In genomic region chr6:145934001-145934696, GRCm38 (mm10) we compare ENCODE assay signal across 7 mouse cellular contexts. TPM values are rescaled to one million over a fixed set of nuclear protein-coding genes. Genes with fewer than 3 reads are reported as not detected.
DNase-seq lines count a peak whose midpoint lies in the region; ATAC-seq and TF ChIP-seq lines count a peak whose summit lies in the region.

No protein-coding gene starts in this region.

- H3K4me2 ChIP-seq in embryonic facial prominence, embryonic 11.5 days (ENCODE audit: low read depth, low read length) = peak overlapping the region; percentile 77

- no peaks in the 10 kb centered on the region; the same call in 1 of the 2 replicates for H3K4me1 ChIP-seq in embryonic facial prominence, embryonic 11.5 days (ENCODE audit: control insufficient read depth, insufficient read depth, low read length)
- peaks cover 20% of the 10 kb centered on the region for H3K4me1 ChIP-seq in midbrain, embryonic 10.5 days
- H3K4me1 ChIP-seq in small intestine, adult 2 months (ENCODE audit: control insufficient read depth, insufficient read depth, insufficient read length, low read length) = no peaks in the 10 kb centered on the region

- peak overlapping the region; percentile 79 for H3K9ac ChIP-seq in embryonic facial prominence, embryonic 11.5 days (replicated peaks; ENCODE audit: low read length)

- no peaks in the 10 kb centered on the region for H3K27me3 ChIP-seq in embryonic facial prominence, embryonic 11.5 days (ENCODE audit: control insufficient read depth, insufficient read depth, low read length)
- no peaks in the 10 kb centered on the region for H3K27me3 ChIP-seq in midbrain, embryonic 10.5 days (ENCODE audit: low read depth, poor library complexity, severe bottlenecking)
- no peaks in the 10 kb centered on the region for H3K27me3 ChIP-seq in small intestine, adult 2 months (ENCODE audit: control insufficient read depth, insufficient read depth, low read length)

- peak; percentile 92 for ATAC-seq in embryonic facial prominence, embryonic 11.5 days (replicated peaks; ENCODE audit: insufficient number of reproducible peaks, low FRiP score, low TSS enrichment, low read depth)

- no peaks in the 10 kb centered on the region for H3K9me3 ChIP-seq in embryonic facial prominence, embryonic 11.5 days (replicated peaks; ENCODE audit: control insufficient read depth, low read length)
- no peaks in the 10 kb centered on the region for H3K9me3 ChIP-seq in midbrain, embryonic 10.5 days (replicated peaks)

- DNase-seq in adrenal gland, postnatal 4 days (ENCODE audit: low spot score in 2 of 2) = peak; percentile 67 to 69
- DNase-seq in embryonic facial prominence, embryonic 11.5 days (ENCODE audit: low spot score) = peak; percentile 78
- DNase-seq in heart, adult 11 months = peak; percentile 99
- DNase-seq in kidney, adult 11 months = peak; percentile 86
- DNase-seq in left cerebral cortex, postnatal 36 days (ENCODE audit: low spot score in 2 of 2) = peak; percentile 59 to 65
- peak; percentile 80 for DNase-seq in midbrain, embryonic 10.5 days (ENCODE audit: low spot score)

- intact Hi-C loops in left cerebral cortex, postnatal 36 days (cut with DNase I) = loop anchor here (1.0 kb wide), 1 partner anchor 68 kb away; no protein-coding TSS in a partner anchor

- peak overlapping the region; percentile 40 for H3K4me3 ChIP-seq in embryonic facial prominence, embryonic 11.5 days (ENCODE audit: low read depth, low read length)
- peak overlapping the region; percentile 59 for H3K4me3 ChIP-seq in midbrain, embryonic 10.5 days
- peak overlapping the region; percentile 68 for H3K4me3 ChIP-seq in small intestine, adult 2 months (ENCODE audit: low read depth, low read length)

- H3K36me3 ChIP-seq in embryonic facial prominence, embryonic 11.5 days (replicated peaks; ENCODE audit: control insufficient read depth, insufficient read depth, low read depth, low read length) = no peaks in the 10 kb centered on the region
- no peaks in the 10 kb centered on the region for H3K36me3 ChIP-seq in midbrain, embryonic 10.5 days
- H3K36me3 ChIP-seq in small intestine, adult 2 months (ENCODE audit: control insufficient read depth, insufficient read depth, low read length) = no peaks in the 10 kb centered on the region

- no peak for TF ChIP-seq POLR2A in small intestine, adult 2 months (IDR thresholded peaks at IDR 0.05; ENCODE audit: low read depth, low read length)

- H3K27ac ChIP-seq in embryonic facial prominence, embryonic 11.5 days (replicated peaks; ENCODE audit: low read depth, low read length) = peak overlapping the region; percentile 66; the same call in 1 of the 2 replicates
- H3K27ac ChIP-seq in midbrain, embryonic 10.5 days (replicated peaks) = peak overlapping the region; percentile 94
- H3K27ac ChIP-seq in small intestine, adult 2 months (ENCODE audit: insufficient read depth, low read depth, low read length) = peak overlapping the region; percentile 65

- no peak for TF ChIP-seq CTCF in small intestine, adult 2 months (IDR thresholded peaks at IDR 0.05; ENCODE audit: extremely low read depth, insufficient read length, insufficient replicate concordance, low read depth, low read length)

- 10% methylated on average over 28 of the region's 28 CpGs for WGBS in embryonic facial prominence, embryonic 11.5 days
- WGBS in midbrain, embryonic 10.5 days = 14% methylated on average over 28 of the region's 28 CpGs
- WGBS in small intestine, adult 2 months = 14% methylated on average over 28 of the region's 28 CpGs

RNA-seq across cellular contexts. Expression of gene Sspn, which starts 2.7 kb away (rescaled TPM):
- 10 to 100 TPM; 18.2 to 21.2 TPM for total RNA-seq in adrenal gland, postnatal 4 days (2021)
- 4.1 TPM in 2 replicates for polyA plus RNA-seq in embryonic facial prominence, embryonic 11.5 days (2014; fragmentation: Nextera tagmentation; extraction: Ambion mirVana)
- total RNA-seq in left cerebral cortex, postnatal 36 days (2021) = 1 to 10 TPM; 4.2 TPM
- polyA plus RNA-seq in midbrain, embryonic 10.5 days (2016; fragmentation: Nextera tagmentation; extraction: Ambion mirVana) = 1.6 and 3.2 TPM in 2 replicates
- 1.2 and 1.4 TPM in 2 replicates for polyA plus RNA-seq in small intestine, adult 2 months (2012; rRNA removed)

Comparison
In these comparisons a context has a peak if more than half of its experiments do, and no peak if none do; other contexts are left out.
1. Peak in every context shown above with its lines: DNase-seq, ATAC-seq, H3K4me3 ChIP-seq and H3K27ac ChIP-seq.